In the genomic region with DNA sequence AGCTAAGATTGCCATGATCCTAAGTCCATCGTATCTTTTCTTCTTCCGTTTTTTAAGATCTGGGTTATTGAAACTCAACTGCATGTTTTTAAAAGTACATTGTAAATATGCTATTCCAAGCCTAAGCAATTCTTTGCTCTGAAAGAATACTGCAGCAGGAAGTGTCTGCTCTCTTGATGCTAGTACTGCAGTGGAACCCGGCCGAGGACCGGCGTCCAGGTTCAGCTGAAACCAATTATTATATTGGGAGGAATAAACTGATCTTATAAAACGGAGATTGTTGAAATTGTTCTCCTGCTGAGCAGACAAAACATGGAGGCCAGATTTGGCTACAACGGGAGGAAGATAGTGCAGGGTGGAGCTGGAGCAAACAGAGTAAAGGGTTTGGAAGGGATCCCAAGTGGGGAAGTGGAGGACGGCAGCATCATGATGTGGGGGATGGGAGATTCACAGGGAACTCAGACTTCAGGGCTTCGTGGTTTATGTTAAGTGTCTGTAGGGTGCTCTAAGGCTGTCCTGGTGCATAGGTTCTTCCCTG, we compare ENCODE assay signal across 25 mouse cellular contexts.
"Had no signal": no experiment of that assay in that cellular context is flagged by ENCODE, and none has a peak within 500 bp of the region (broad histone marks: within the 10 kb centered on the region; RNA-seq: fewer than 3 reads in every experiment).

No protein-coding gene starts in this region.

- ATAC-seq: liver, embryonic 12.5 days; midbrain, embryonic 13.5 days; midbrain, embryonic 16.5 days had no signal

- H3K9me3 ChIP-seq: liver, embryonic 12.5 days; liver, embryonic 15.5 days; lung, embryonic 15.5 days; megakaryocyte, embryonic 14.5 days; midbrain, embryonic 10.5 days; midbrain, embryonic 13.5 days; neural tube, embryonic 13.5 days had no signal

- H3K4me1 ChIP-seq: liver, embryonic 12.5 days; liver, embryonic 15.5 days; lung, embryonic 15.5 days; midbrain, embryonic 10.5 days; midbrain, embryonic 13.5 days; neural tube, embryonic 13.5 days had no signal

- H3K4me3 ChIP-seq: liver, embryonic 12.5 days; liver, embryonic 15.5 days; lung, embryonic 15.5 days; megakaryocyte, embryonic 14.5 days; midbrain, embryonic 10.5 days; midbrain, embryonic 13.5 days; myocyte; neural tube, embryonic 13.5 days had no signal

- H3K27me3 ChIP-seq: liver, embryonic 12.5 days; liver, embryonic 15.5 days; lung, embryonic 15.5 days; megakaryocyte, embryonic 14.5 days; midbrain, embryonic 13.5 days; neural tube, embryonic 13.5 days had no signal

- DNase-seq: kidney, adult 18-20 months; kidney, adult 9 months; kidney, postnatal 14 days; kidney, postnatal 4 days; left cerebral cortex, postnatal 4 days; liver; lung, adult 18-20 months; lung, postnatal 10 days; lung, postnatal 36 days; right cerebral cortex, adult 18-20 months; right cerebral cortex, postnatal 14 days; right cerebral cortex, postnatal 4 days; thymus, adult 2 months; thymus, postnatal 14 days; thymus, postnatal 4 days had no signal

- H3K9ac ChIP-seq: liver, embryonic 12.5 days; liver, embryonic 15.5 days; lung, embryonic 15.5 days; midbrain, embryonic 13.5 days; neural tube, embryonic 13.5 days had no signal

- H3K27ac ChIP-seq: liver, embryonic 12.5 days; liver, embryonic 15.5 days; lung, embryonic 15.5 days; midbrain, embryonic 10.5 days; midbrain, embryonic 13.5 days; neural tube, embryonic 13.5 days; stomach, postnatal 0 days had no signal

- H3K36me3 ChIP-seq: liver, embryonic 12.5 days; liver, embryonic 15.5 days; lung, embryonic 15.5 days; midbrain, embryonic 10.5 days; midbrain, embryonic 13.5 days; neural tube, embryonic 13.5 days had no signal

- H3K4me2 ChIP-seq: liver, embryonic 12.5 days; liver, embryonic 15.5 days; lung, embryonic 15.5 days; midbrain, embryonic 13.5 days; neural tube, embryonic 13.5 days had no signal
